Mouse (Mus musculus): ENCODE measurements around the gene Tesc. TPM values are rescaled to one million over a fixed set of nuclear protein-coding genes. Genes with fewer than 3 reads are reported as not detected.

The Tesc gene
- total RNA-seq, 4 experiments from 2014 or later: 229 to 287 (median 252) TPM

GRCm38 (mm10) chr5:118045385-118045784 is 17.8 kb downstream of the Tesc start:
- DNase-seq: no peak

- DNase-seq: no peak
Measured at GRCm38 (mm10) chr5:118047091-118047757, 19.7 kb downstream of the Tesc start.

GRCm38 (mm10) chr5:118048412-118048811 is 20.9 kb downstream of the Tesc start:
- DNase-seq: no peak

GRCm38 (mm10) chr5:118048928-118049327 is 21.4 kb downstream of the Tesc start:
- DNase-seq: no peak

GRCm38 (mm10) chr5:118050743-118051142 is 23.2 kb downstream of the Tesc start:
- no peak for DNase-seq

- DNase-seq: no peak
Measured at GRCm38 (mm10) chr5:118051981-118052662, 24.6 kb downstream of the Tesc start.

GRCm38 (mm10) chr5:118053205-118053604 is 25.7 kb downstream of the Tesc start:
- no peak for DNase-seq

- DNase-seq: no peak
Measured at GRCm38 (mm10) chr5:118057508-118058111, 30.1 kb downstream of the Tesc start.

GRCm38 (mm10) chr5:118058858-118059257 is 31.3 kb downstream of the Tesc start:
- no peak for DNase-seq

GRCm38 (mm10) chr5:118059646-118060045 is 32.1 kb downstream of the Tesc start:
- no peak for DNase-seq

- no peak for DNase-seq
Measured at GRCm38 (mm10) chr5:118061391-118061790, 33.8 kb downstream of the Tesc start.

- no peak for DNase-seq
Measured at GRCm38 (mm10) chr5:118063181-118063621, 35.7 kb downstream of the Tesc start.

- no peak for DNase-seq
Measured at GRCm38 (mm10) chr5:118064284-118064901, 36.9 kb downstream of the Tesc start.

GRCm38 (mm10) chr5:118065516-118066255 is 38.1 kb downstream of the Tesc start:
- peak; percentile 49 for DNase-seq

GRCm38 (mm10) chr5:118066828-118067227 is 39.3 kb downstream of the Tesc start:
- DNase-seq: peak; percentile 69

GRCm38 (mm10) chr5:118067572-118067971 is 40.0 kb downstream of the Tesc start:
- DNase-seq: peak; percentile 60

GRCm38 (mm10) chr5:118067984-118068494 is 40.5 kb downstream of the Tesc start:
- DNase-seq: no peak

- DNase-seq: peak; percentile 72
Measured at GRCm38 (mm10) chr5:118069315-118069714, 41.8 kb downstream of the Tesc start.

- no peak for DNase-seq
Measured at GRCm38 (mm10) chr5:118071766-118072165, 44.2 kb downstream of the Tesc start.

GRCm38 (mm10) chr5:118073213-118073773 is 45.8 kb downstream of the Tesc start:
- no peak for DNase-seq

- DNase-seq: no peak
Measured at GRCm38 (mm10) chr5:118076721-118077592, 49.4 kb downstream of the Tesc start.

Data from adrenal gland, adult 8-10 months (tissue).